Mouse (Mus musculus): ENCODE results near the gene Usp40. TPM values are rescaled to one million over a fixed set of nuclear protein-coding genes. Genes with fewer than 3 reads are reported as not detected.

Gene Usp40
- 4.8 and 5.0 TPM in 2 replicates for polyA plus RNA-seq (2012; rRNA removed)

GRCm38 (mm10) chr1:88008211-88008697 lies at the start of gene Usp40:
Gene Usp40 (minus strand): TSS chr1:88008551.

GRCm38 (mm10) chr1:88055088-88055487 lies 46.7 kb upstream of the Usp40 start, which contains the start of gene Ugt1a10:
Gene Ugt1a10 (plus strand): TSS chr1:88055388.

Other genes starting within 250 kb of the Usp40 start
- 0.20 and 0.22 TPM in 2 replicates for gene Sag, start 204.9 kb downstream of the Usp40 start, polyA plus RNA-seq (2012; rRNA removed)
- gene Dgkd, start 155.3 kb downstream of the Usp40 start, polyA plus RNA-seq (2012; rRNA removed) = 7.6 and 8.9 TPM in 2 replicates
- not detected in 2 replicates for gene Ugt1a10, start 46.8 kb upstream of the Usp40 start, polyA plus RNA-seq (2012; rRNA removed)
- gene Ugt1a9, start 62.2 kb upstream of the Usp40 start, polyA plus RNA-seq (2012; rRNA removed) = 0.08 and 0.17 TPM in 2 replicates
- gene Ugt1a8, start 79.3 kb upstream of the Usp40 start, polyA plus RNA-seq (2012; rRNA removed) = not detected in 2 replicates
- 1.3 and 1.7 TPM in 2 replicates for gene Ugt1a7c, start 86.5 kb upstream of the Usp40 start, polyA plus RNA-seq (2012; rRNA removed)
- gene Ugt1a6b, start 94.7 kb upstream of the Usp40 start, polyA plus RNA-seq (2012; rRNA removed) = 2.9 and 3.5 TPM in 2 replicates
- gene Ugt1a6a, start 126.3 kb upstream of the Usp40 start, polyA plus RNA-seq (2012; rRNA removed) = 3.2 and 4.1 TPM in 2 replicates
- gene Ugt1a5, start 157.5 kb upstream of the Usp40 start, polyA plus RNA-seq (2012; rRNA removed) = 0.03 and 0.08 TPM in 2 replicates
- 0.01 TPM in 1 of 2 replicates, not detected in the other for gene Ugt1a2, start 192.1 kb upstream of the Usp40 start, polyA plus RNA-seq (2012; rRNA removed)
- 5.6 and 7.1 TPM in 2 replicates for gene Dnajb3, start 197.2 kb upstream of the Usp40 start, polyA plus RNA-seq (2012; rRNA removed)
- gene Ugt1a1, start 203.4 kb upstream of the Usp40 start, polyA plus RNA-seq (2012; rRNA removed) = 0.18 and 0.36 TPM in 2 replicates
- gene Mroh2a, start 218.4 kb upstream of the Usp40 start, polyA plus RNA-seq (2012; rRNA removed) = 0.02 and 0.03 TPM in 2 replicates